Mouse (Mus musculus) gastrocnemius, postnatal 10 days (tissue): ENCODE measurements around the gene Rapgef3. TPM values are rescaled to one million over a fixed set of nuclear protein-coding genes. Genes with fewer than 3 reads are reported as not detected.

ENCODE experiments used
- DNase-seq: peaks from one replicate; pipeline ENCODE4 v3.0.0; 2021; ENCODE audit warnings: mixed read lengths
- total RNA-seq, 2 experiments: library from RNA; stranded (reverse); gene quantifications; 2 replicates each; pipeline ENCODE4 v1.2.3; 2021

Gene Rapgef3
- total RNA-seq, 2 experiments from 2014 or later, result 7.4 to 8.5 TPM

DNA sequence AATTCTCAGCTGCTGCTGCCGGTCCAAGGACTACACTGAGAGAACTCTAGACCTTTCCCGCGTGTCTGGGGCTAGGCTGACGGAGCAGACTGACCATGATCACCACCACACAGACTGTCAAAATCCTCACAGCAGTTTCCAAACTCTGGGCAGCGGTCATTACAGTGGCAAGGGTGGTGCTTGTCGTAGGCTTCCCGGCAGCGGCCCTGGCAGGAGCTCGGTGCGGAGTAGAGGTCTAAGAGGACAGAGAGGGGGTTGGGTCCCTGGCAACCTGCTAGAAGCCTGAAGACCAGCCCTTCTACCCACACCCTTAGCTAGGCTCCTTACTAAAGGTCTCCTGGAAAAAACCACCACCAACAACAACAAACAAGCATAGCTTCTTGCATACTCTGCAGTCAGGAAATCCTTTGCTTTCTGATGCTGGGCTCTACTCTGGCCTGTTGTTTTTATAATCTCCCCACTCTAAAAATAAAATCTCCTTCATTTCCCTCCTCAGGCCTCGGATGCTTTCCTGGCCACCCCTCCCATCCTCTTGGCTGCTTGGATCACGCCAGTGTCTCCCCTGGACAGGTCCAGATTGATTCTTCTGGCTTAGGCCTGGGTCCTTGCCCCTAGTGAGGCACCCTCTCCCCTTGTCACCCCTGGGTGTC lies 47.6 kb downstream of the Rapgef3 start:
- no peak for DNase-seq

GRCm38 (mm10) chr15:97719494-97719893 lies 48.3 kb downstream of the Rapgef3 start:
- DNase-seq, result no peak

GRCm38 (mm10) chr15:97718535-97719155 lies 49.1 kb downstream of the Rapgef3 start:
- DNase-seq, result no peak

- peak; percentile 58 for DNase-seq
These were observed 49.8 kb downstream of the Rapgef3 start for GRCm38 (mm10) chr15:97717861-97718534.

GRCm38 (mm10) chr15:97716782-97717181 lies 51.0 kb downstream of the Rapgef3 start:
- DNase-seq, result no peak

DNA sequence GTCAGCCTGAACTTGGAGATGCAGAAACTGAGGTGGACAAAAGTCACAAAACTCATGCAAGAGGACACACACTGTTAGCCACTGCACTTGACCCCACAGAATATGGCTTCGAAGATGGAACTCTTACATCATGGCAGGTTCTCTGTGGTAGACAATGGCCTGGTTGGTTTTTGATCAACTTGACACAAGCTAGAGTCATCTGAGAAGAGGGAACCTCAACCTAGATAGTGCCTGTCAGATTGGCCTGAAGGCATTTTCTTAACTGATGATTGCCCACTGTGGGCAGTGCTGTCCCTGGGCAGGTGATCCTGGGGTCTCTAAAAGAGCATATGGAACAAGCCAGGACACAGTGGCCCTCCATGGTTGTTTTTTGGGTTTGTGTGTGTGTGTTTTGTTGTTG lies 52.0 kb downstream of the Rapgef3 start:
- no peak for DNase-seq

DNA sequence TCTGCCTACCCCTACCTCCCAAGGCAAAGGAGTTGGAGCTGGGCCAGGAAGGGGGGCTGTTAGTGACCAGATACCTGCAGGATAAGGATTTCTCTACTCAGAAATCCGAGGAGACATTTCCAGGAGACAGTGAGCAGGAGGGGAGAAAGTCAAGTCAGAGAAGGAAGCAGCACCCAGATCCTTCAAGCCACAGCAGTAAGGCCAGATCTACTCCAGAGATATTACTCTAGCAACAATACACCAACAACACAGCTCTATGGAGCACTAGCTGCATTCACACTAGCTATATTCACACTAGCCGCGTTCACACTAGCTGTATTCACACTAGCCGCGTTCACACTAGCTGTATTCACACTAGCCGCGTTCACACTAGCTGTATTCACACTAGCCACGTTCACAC lies 52.7 kb downstream of the Rapgef3 start:
- no peak for DNase-seq

DNA sequence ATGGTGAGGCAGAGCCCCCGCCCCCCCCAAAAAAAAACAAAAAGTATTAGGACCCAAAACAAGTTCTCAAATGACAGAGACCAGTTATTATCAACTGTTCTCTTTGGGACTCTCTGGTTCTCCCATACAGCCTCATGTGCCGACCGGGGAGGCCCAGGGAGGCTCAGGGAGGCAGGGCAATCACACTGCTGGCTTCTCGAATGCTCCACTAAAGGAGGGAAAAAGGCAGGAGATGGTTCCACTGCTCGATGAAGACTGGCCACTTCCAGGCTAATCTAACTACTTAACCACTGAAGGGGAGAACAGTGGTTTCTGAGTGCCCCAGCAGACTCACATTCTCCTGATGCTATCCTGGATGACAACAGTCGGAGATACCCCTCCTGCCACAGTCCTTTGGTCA lies 55.2 kb downstream of the Rapgef3 start:
- no peak for DNase-seq

GRCm38 (mm10) chr15:97710906-97711305 lies 56.9 kb downstream of the Rapgef3 start:
- no peak for DNase-seq

DNA sequence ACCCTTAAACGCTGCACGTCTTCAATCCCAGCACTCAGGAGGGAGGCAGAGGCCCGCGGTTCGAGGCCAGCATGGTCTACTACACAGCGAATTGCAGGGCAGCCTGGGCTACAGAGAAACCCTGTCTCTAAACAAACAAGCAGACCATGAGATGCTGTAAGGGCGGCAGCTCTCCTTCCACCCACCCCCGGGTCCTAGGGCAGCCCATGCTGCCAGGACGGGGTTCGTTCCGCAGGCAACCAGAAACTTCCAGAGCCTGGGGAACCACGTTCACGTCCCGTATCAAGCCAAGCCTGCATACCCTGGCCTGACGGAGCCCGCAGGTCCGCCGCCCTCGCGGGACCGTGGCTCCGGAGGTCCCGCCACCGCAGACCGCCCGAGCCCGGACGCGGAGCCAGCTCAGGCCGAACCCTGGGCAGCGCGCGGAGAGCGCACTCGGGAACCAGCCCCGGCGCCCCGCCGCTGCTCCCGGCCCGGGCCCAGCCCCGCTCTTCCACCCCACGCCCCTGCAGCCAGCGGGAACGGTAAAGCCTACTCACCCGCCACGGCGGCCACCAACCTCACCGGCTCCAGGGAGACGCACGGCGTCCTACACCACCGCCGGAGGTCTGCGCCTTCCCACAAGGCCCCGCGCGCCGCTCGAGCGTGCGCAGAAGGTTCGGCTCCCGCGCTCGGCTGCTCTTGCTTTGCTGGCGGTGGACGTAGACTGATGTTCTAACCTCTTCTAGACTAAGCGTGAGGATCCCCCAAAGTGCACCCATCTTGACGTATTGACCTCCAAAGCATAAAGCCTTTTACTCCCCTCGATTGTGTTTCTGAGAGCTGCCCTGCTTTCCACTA lies 62.3 kb downstream of the Rapgef3 start, which contains the start of gene Rpap3:
TSS of gene Rpap3 (minus strand) at position 615 of the 840 bp plus-strand sequence.
- peak; percentile 87 for DNase-seq

DNA sequence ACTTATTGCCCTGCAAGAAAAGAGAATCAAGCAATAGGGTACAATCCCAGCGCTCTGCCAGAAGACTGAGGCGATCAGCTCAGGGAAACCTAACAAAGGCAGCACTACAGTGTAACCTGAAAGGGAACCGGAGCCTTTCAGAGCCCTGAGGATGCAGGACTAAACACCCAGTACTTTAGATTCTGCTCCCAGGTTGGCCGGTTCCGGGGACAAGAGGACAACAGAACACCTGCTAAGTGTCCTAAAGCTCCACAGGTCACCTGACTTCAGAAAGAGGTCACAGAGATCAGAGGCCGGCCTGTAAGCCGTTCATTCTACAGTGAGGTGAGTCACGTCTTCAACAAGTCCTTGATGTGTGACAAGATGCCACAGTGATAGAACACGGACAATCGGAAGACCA lies 71.2 kb downstream of the Rapgef3 start:
- no peak for DNase-seq

Other genes with a start within 250 kb of the Rapgef3 start
- 10 to 100 TPM; 10.2 to 13.2 TPM for gene Rpap3, start 62.1 kb downstream of the Rapgef3 start, total RNA-seq
- gene Endou, start 36.6 kb downstream of the Rapgef3 start, total RNA-seq, result under 1 TPM; 0.56 to 0.82 TPM
- 10 to 100 TPM; 34.5 to 42.6 TPM for gene Slc48a1, start 10.5 kb upstream of the Rapgef3 start, total RNA-seq
- 10 to 100 TPM; 24.5 to 40.3 TPM for gene Hdac7, start 76.5 kb upstream of the Rapgef3 start, total RNA-seq
- 1 to 10 TPM in 1 of 2 experiments, under 1 TPM in 1; 0.40 to 2.8 TPM for gene Vdr, start 142.7 kb upstream of the Rapgef3 start, total RNA-seq
- gene Tmem106c, start 196.2 kb upstream of the Rapgef3 start, total RNA-seq, result 10 to 100 TPM; 14.4 to 17.7 TPM
- gene Col2a1, start 236.7 kb upstream of the Rapgef3 start, total RNA-seq, result 10 to 100 TPM; 33.3 to 33.7 TPM